Mouse (Mus musculus) thymus, adult 2 months (tissue): ENCODE measurements around the gene Them7.

Experiments
- CTCF ChIP-seq: fragments of 200-500 bp; IDR thresholded peaks from 2 replicates; pipeline ENCODE4 v1.5.1; 2012; ENCODE audit warnings: mild to moderate bottlenecking, control low read depth, low read length, moderate library complexity, borderline replicate concordance; ENCODE audit not compliant: control insufficient read depth, poor library complexity, insufficient read depth; ENCODE audit errors: extremely low read depth
- POLR2A ChIP-seq: fragments of 200-500 bp; IDR thresholded peaks from 2 replicates; pipeline ENCODE4 v1.6.1; 2012; ENCODE audit warnings: mild to moderate bottlenecking, low read length, control low read depth, moderate library complexity; ENCODE audit not compliant: control insufficient read depth, poor library complexity, insufficient read depth; ENCODE audit errors: extremely low read depth

GRCm38 (mm10) chr2:105215914-105216313 lies 8.2 kb upstream of the Them7 start:
- TF ChIP-seq CTCF (no peak), POLR2A (no peak)
